Mouse (Mus musculus): ENCODE results near the gene Olfr554. TPM values are rescaled to one million over a fixed set of nuclear protein-coding genes. Genes with fewer than 3 reads are reported as not detected.
"Not testable (repeated sequence)": the region's sequence is repeated elsewhere in the genome, so short reads cannot be mapped to it uniquely, and the experiment has no call there.

Olfr554 gene
- not detected in 2 replicates for polyA plus RNA-seq (2014; fragmentation: Nextera tagmentation; extraction: Ambion mirVana)

DNA sequence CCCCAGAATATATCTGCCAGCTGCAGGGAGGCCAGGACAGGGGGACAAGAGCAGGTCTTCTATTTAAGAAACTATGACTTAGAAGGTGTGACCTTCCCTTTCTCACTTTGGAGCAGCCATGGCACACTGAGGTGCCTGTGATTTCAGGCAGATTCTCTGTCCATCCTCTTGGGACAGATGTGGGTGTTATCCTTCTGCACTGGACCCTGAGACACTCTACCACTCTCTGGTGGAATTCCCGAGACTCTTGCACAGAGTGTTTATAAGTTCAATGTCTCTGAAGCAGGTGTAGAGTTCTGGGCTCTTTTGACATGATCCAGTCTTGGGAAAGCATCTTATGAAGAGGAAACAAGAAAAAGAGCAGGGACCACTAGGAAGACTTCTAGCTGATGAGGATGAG, at the start of gene Olfr554:
Gene Olfr554, plus strand, starts transcription at position 301 of the 400 bp plus-strand sequence.
- no peaks in the 10 kb centered on the region for H3K36me3 ChIP-seq (ENCODE audit: control insufficient read depth, insufficient read depth, low read length)
- ATAC-seq (replicated peaks; ENCODE audit: low FRiP score, low TSS enrichment, low read depth) (no peak), DNase-seq (ENCODE audit: low spot score) (no peak)
- H3K9me3 ChIP-seq (ENCODE audit: control insufficient read depth, low read length) = no peaks in the 10 kb centered on the region
- no peak within 1 kb of the TSS for H3K4me3 ChIP-seq (ENCODE audit: low read depth, low read length)
- 49% methylated on average over 1 of the region's 1 CpGs for WGBS
- no peaks in the 10 kb centered on the region for H3K4me1 ChIP-seq (replicated peaks; ENCODE audit: control insufficient read depth, insufficient read depth, low read length)
- no peak within 1 kb of the TSS for H3K4me2 ChIP-seq (ENCODE audit: low read length)
- H3K27me3 ChIP-seq (replicated peaks; ENCODE audit: control insufficient read depth, insufficient read depth, low read length) = no peaks in the 10 kb centered on the region
- no peak within 1 kb of the TSS for H3K27ac ChIP-seq (ENCODE audit: low read depth)
- H3K9ac ChIP-seq (ENCODE audit: low read length) = no peak within 1 kb of the TSS

DNA sequence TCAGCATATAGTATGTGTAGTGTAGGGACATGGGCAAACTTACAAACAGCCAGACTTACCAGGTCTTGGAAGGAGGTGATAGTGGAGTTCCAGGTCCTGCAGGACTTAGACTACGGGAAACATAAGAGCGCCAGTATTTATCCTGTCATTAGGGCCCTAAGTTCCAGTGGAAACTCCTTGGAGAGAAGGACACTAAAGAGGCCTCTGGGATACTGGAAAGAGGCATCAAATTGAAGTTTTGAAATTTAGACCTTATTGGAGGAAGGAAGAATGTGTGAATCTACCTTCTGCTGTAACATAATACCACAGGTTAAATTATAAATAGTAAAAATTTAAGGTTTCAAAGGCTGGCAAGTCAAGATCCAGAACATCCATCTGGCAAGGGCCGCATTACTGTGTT, 46.4 kb upstream of the Olfr554 start, which contains the start of gene Olfr551:
Gene Olfr551, minus strand, starts transcription at position 101 of the 400 bp plus-strand sequence.
- ATAC-seq (replicated peaks; ENCODE audit: low FRiP score, low TSS enrichment, low read depth) (no peak), DNase-seq (ENCODE audit: low spot score) (no peak)
- H3K4me3 ChIP-seq (ENCODE audit: low read depth, low read length) = no peak within 1 kb of the TSS
- 92% methylated on average over 3 of the region's 3 CpGs for WGBS
- H3K4me2 ChIP-seq (ENCODE audit: low read length) = no peak within 1 kb of the TSS
- H3K27ac ChIP-seq (ENCODE audit: low read depth) = no peak within 1 kb of the TSS
- no peaks in the 10 kb centered on the region for H3K27me3 ChIP-seq (replicated peaks; ENCODE audit: control insufficient read depth, insufficient read depth, low read length)
- H3K9ac ChIP-seq (ENCODE audit: low read length) = no peak within 1 kb of the TSS
- H3K9me3 ChIP-seq (ENCODE audit: control insufficient read depth, low read length) = no peaks in the 10 kb centered on the region
- H3K4me1 ChIP-seq (replicated peaks; ENCODE audit: control insufficient read depth, insufficient read depth, low read length) = no peaks in the 10 kb centered on the region
- no peaks in the 10 kb centered on the region for H3K36me3 ChIP-seq (ENCODE audit: control insufficient read depth, insufficient read depth, low read length)

DNA sequence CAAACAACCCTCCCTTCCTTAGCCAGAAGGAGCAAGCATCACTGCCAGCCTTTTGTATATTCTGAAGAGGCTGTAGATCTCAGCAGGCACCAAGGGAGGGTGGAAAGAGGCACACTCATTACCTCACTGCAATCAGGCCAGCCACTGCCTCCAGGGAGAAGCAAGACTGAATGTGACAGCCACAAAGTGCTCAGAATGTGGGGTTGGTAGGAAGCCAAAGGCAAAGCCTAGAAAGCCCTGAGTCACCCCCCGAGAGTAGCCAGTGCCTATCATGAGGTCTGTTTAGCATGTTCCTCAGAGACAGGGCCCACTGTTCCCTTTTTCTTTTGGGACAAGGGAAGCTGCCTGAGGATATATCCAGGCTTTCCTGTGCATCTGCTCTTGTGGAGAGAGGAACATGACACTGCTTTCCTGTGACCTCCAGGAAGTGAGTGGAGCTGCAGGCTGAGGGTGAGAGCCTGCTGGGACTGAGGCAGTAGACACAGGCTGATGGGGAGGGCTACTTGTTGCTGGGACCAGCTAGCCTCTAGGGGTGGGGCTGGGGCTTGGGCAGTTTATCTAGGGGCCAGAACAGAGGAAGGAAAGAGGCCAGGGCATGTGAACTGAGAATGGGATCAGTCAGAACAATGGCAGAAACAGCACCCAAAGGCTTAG, 40.7 kb upstream of the Olfr554 start, which contains the start of gene Olfr552:
Gene Olfr552, plus strand, starts transcription at position 393 of the 654 bp plus-strand sequence.
- no peak for DNase-seq (ENCODE audit: low spot score)
- no peak within 1 kb of the TSS for H3K4me2 ChIP-seq (ENCODE audit: low read length)
- no peaks in the 10 kb centered on the region for H3K4me1 ChIP-seq (replicated peaks; ENCODE audit: control insufficient read depth, insufficient read depth, low read length)
- no peak for ATAC-seq (replicated peaks; ENCODE audit: low FRiP score, low TSS enrichment, low read depth)
- H3K4me3 ChIP-seq (ENCODE audit: low read depth, low read length) = no peak within 1 kb of the TSS
- no peaks in the 10 kb centered on the region for H3K36me3 ChIP-seq (ENCODE audit: control insufficient read depth, insufficient read depth, low read length)
- H3K9me3 ChIP-seq (ENCODE audit: control insufficient read depth, low read length) = no peaks in the 10 kb centered on the region
- no peak within 1 kb of the TSS for H3K27ac ChIP-seq (ENCODE audit: low read depth)
- no peaks in the 10 kb centered on the region for H3K27me3 ChIP-seq (replicated peaks; ENCODE audit: control insufficient read depth, insufficient read depth, low read length)
- no peak within 1 kb of the TSS for H3K9ac ChIP-seq (ENCODE audit: low read length)
- 65% methylated on average over 1 of the region's 1 CpGs for WGBS

DNA sequence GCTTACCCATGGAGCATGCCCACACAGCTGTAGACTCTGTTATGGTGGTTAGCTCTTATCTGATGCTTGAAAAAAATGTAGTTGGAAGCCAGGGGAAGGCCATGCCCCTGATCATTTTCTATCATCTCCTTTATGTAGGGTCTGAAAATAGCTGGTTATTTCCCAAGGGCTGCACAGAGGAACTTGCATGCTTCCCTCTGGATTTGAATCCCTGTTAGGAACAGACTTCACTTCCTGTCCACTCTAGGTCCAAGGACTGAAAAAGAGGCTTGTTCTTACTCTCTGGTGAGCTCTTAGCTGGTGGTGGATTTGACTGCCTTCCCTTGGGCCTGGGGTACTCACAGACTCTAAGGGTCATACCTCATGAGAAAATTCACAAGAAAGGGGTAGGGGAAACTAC, 20.1 kb upstream of the Olfr554 start, which contains the start of gene Olfr553:
Gene Olfr553, minus strand, starts transcription at position 101 of the 400 bp plus-strand sequence.
- no peaks in the 10 kb centered on the region for H3K9me3 ChIP-seq (ENCODE audit: control insufficient read depth, low read length)
- H3K4me2 ChIP-seq (ENCODE audit: low read length) = no peak within 1 kb of the TSS
- H3K4me3 ChIP-seq (ENCODE audit: low read depth, low read length) = no peak within 1 kb of the TSS
- no peaks in the 10 kb centered on the region for H3K27me3 ChIP-seq (replicated peaks; ENCODE audit: control insufficient read depth, insufficient read depth, low read length)
- no peak within 1 kb of the TSS for H3K9ac ChIP-seq (ENCODE audit: low read length)
- DNase-seq (ENCODE audit: low spot score) = no peak
- H3K36me3 ChIP-seq (ENCODE audit: control insufficient read depth, insufficient read depth, low read length) = no peaks in the 10 kb centered on the region
- no peak within 1 kb of the TSS for H3K27ac ChIP-seq (ENCODE audit: low read depth)
- H3K4me1 ChIP-seq (replicated peaks; ENCODE audit: control insufficient read depth, insufficient read depth, low read length) = no peaks in the 10 kb centered on the region
- no peak for ATAC-seq (replicated peaks; ENCODE audit: low FRiP score, low TSS enrichment, low read depth)

DNA sequence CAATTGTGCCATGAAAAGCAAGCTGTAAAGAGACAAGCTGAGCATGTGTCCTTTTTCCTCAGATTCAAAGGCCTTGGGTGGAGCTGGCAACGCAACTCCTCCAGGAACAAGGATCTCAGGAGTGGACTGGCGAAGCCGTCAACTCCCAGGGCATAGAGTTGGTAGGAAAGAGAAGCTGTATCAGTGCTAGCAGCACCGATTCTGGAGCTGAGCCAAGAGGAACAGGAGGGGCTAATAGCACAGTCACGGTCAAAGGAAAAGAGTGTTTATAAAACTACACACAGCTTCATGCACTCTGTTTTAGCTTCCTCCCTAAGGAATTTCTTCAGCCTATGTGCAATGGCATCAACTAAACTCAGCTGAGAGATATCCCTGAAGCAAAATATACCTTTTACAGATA, 18.6 kb upstream of the Olfr554 start:
- no peaks in the 10 kb centered on the region for H3K9me3 ChIP-seq (ENCODE audit: control insufficient read depth, low read length)
- H3K36me3 ChIP-seq (ENCODE audit: control insufficient read depth, insufficient read depth, low read length) = no peaks in the 10 kb centered on the region
- H3K4me1 ChIP-seq (replicated peaks; ENCODE audit: control insufficient read depth, insufficient read depth, low read length) = no peaks in the 10 kb centered on the region
- no peak overlapping the region for H3K4me2 ChIP-seq (ENCODE audit: low read length)
- H3K27ac ChIP-seq (ENCODE audit: low read depth) = no peak overlapping the region
- H3K27me3 ChIP-seq (replicated peaks; ENCODE audit: control insufficient read depth, insufficient read depth, low read length) = no peaks in the 10 kb centered on the region
- ATAC-seq (replicated peaks; ENCODE audit: low FRiP score, low TSS enrichment, low read depth) (no peak), DNase-seq (ENCODE audit: low spot score) (no peak)
- H3K4me3 ChIP-seq (ENCODE audit: low read depth, low read length) = no peak overlapping the region
- H3K9ac ChIP-seq (ENCODE audit: low read length) = no peak overlapping the region
- 56% methylated on average over 5 of the region's 5 CpGs for WGBS

DNA sequence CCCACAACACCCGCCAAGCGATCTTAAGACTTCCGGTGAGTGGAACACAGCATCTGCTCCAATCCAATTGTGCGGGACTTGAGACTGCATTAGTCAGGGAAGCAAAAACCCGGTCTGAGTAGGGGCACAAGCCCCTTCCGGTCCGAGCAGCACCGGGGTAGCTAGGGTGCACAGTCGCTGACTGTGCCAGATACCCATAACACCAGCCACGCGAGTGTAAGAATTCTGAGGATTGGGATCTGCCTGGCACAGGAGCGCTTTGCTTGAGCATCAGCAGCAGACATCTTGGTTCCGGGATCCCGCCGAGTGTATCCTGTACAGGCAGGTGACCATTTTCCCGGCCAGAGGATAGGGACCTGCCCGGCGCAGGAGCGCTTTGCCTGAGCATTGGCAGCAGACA, 17.9 kb upstream of the Olfr554 start:
- WGBS = 84% methylated on average over 17 of the region's 19 CpGs
- ATAC-seq (replicated peaks; ENCODE audit: low FRiP score, low TSS enrichment, low read depth); H3K27me3 ChIP-seq (replicated peaks; ENCODE audit: control insufficient read depth, insufficient read depth, low read length); H3K4me2 ChIP-seq (ENCODE audit: low read length); H3K27ac ChIP-seq (ENCODE audit: low read depth); H3K9ac ChIP-seq (ENCODE audit: low read length); H3K36me3 ChIP-seq (ENCODE audit: control insufficient read depth, insufficient read depth, low read length); H3K4me1 ChIP-seq (replicated peaks; ENCODE audit: control insufficient read depth, insufficient read depth, low read length); DNase-seq (ENCODE audit: low spot score); H3K9me3 ChIP-seq (ENCODE audit: control insufficient read depth, low read length); H3K4me3 ChIP-seq (ENCODE audit: low read depth, low read length): not testable (repeated sequence)

DNA sequence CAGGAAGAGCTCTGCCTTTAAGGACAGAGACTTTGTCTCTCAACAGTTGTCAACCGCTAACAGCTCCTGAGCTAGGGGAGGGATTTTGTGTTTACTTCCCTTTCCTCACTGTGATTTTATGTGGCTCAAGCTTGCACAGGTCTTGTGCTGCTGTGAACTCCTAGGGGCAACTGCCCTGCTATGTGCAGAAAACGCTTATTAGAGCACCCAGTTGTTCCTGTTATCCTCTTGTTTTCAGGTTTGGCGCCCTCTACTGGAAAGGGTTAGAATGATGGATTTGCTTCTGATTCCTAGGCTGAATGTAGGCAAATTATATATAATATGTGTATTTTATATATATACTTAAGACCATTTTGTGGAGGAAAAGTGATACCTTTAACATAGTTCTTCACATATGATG, 1.6 kb upstream of the Olfr554 start:
- Histone ChIP-seq H3K9me3 (ENCODE audit: control insufficient read depth, low read length) (no peaks in the 10 kb centered on the region), H3K4me2 (ENCODE audit: low read length) (no peak overlapping the region), H3K27me3 (replicated peaks; ENCODE audit: control insufficient read depth, insufficient read depth, low read length) (no peaks in the 10 kb centered on the region), H3K4me1 (replicated peaks; ENCODE audit: control insufficient read depth, insufficient read depth, low read length) (no peaks in the 10 kb centered on the region), H3K9ac (ENCODE audit: low read length) (no peak overlapping the region), H3K36me3 (ENCODE audit: control insufficient read depth, insufficient read depth, low read length) (no peaks in the 10 kb centered on the region), H3K27ac (ENCODE audit: low read depth) (no peak overlapping the region), H3K4me3 (ENCODE audit: low read depth, low read length) (no peak overlapping the region)
- DNase-seq (ENCODE audit: low spot score) (peak; percentile 55), ATAC-seq (replicated peaks; ENCODE audit: low FRiP score, low TSS enrichment, low read depth) (no peak)
- 26% methylated on average over 3 of the region's 3 CpGs for WGBS

DNA sequence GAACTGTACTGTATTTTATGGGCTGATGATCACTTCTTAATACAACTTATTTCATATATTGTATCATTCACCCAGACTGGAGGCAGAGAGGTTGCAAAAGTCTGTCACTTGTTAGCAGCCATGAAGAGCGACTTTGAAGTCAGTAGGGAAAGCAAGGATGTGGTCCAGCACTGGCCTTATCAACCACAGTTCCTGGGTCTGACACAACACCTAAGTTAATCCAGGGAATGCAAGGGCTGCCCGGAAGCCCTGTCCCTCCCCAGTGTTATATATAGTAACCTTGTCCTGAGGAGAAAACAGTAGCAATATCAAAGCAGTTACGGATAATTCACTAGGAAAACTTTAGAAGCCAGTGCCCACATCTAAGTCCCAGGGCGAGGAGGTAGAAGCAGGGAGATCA, 6.7 kb downstream of the Olfr554 start:
- not testable (repeated sequence) for H3K27ac ChIP-seq (ENCODE audit: low read depth); H3K4me2 ChIP-seq (ENCODE audit: low read length); H3K36me3 ChIP-seq (ENCODE audit: control insufficient read depth, insufficient read depth, low read length); H3K4me1 ChIP-seq (replicated peaks; ENCODE audit: control insufficient read depth, insufficient read depth, low read length); ATAC-seq (replicated peaks; ENCODE audit: low FRiP score, low TSS enrichment, low read depth); H3K9me3 ChIP-seq (ENCODE audit: control insufficient read depth, low read length); DNase-seq (ENCODE audit: low spot score); H3K27me3 ChIP-seq (replicated peaks; ENCODE audit: control insufficient read depth, insufficient read depth, low read length); H3K4me3 ChIP-seq (ENCODE audit: low read depth, low read length); H3K9ac ChIP-seq (ENCODE audit: low read length)
- WGBS = 81% methylated on average over 2 of the region's 4 CpGs

DNA sequence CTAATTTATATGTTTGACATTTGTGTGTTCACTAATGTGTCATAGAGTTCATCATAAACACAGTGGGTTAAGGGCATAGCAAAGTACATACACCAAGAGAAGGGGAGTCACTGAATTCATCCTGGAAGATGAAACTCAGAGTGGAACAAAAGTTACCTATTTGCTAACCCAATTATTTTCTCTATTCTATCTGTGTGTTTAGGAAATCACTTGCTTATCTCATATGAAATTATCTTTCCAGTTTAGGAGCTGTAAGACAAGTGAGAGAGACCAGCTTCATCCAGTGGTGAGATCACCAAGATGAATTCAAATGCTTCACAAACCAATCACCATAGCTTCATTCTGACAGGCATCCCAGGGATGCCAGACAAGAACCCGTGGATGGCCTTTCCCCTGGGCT, 20.3 kb downstream of the Olfr554 start, which contains the start of gene Olfr555:
Gene Olfr555, plus strand, starts transcription at position 301 of the 400 bp plus-strand sequence.
- 68% methylated on average over 1 of the region's 1 CpGs for WGBS
- ATAC-seq (replicated peaks; ENCODE audit: low FRiP score, low TSS enrichment, low read depth) = no peak

More for the DNA sequence above, 20.3 kb downstream of the Olfr554 start, which contains the start of gene Olfr555:
- DNase-seq (ENCODE audit: low spot score) = no peak
- no peaks in the 10 kb centered on the region for H3K4me1 ChIP-seq (replicated peaks; ENCODE audit: control insufficient read depth, insufficient read depth, low read length)
- no peaks in the 10 kb centered on the region for H3K9me3 ChIP-seq (ENCODE audit: control insufficient read depth, low read length)
- no peak within 1 kb of the TSS for H3K9ac ChIP-seq (ENCODE audit: low read length)
- no peak within 1 kb of the TSS for H3K4me2 ChIP-seq (ENCODE audit: low read length)
- H3K27ac ChIP-seq (ENCODE audit: low read depth) = no peak within 1 kb of the TSS
- H3K27me3 ChIP-seq (replicated peaks; ENCODE audit: control insufficient read depth, insufficient read depth, low read length) = no peaks in the 10 kb centered on the region
- H3K36me3 ChIP-seq (ENCODE audit: control insufficient read depth, insufficient read depth, low read length) = no peaks in the 10 kb centered on the region
- H3K4me3 ChIP-seq (ENCODE audit: low read depth, low read length) = no peak within 1 kb of the TSS
